Mouse (Mus musculus) testis, postnatal 10 days (tissue): ENCODE results near the gene Fam173b.

ENCODE experiments used
- DNase-seq: peaks from one replicate; pipeline ENCODE4 v3.0.0; 2021; ENCODE audit warnings: low spot score

The Fam173b gene

GRCm38 (mm10) chr15:31636091-31636595 lies 34.5 kb downstream of the Fam173b start:
- DNase-seq: no peak

GRCm38 (mm10) chr15:31647225-31647624 lies 45.6 kb downstream of the Fam173b start:
- no peak for DNase-seq

GRCm38 (mm10) chr15:31647851-31648569 lies 46.4 kb downstream of the Fam173b start:
- DNase-seq: no peak

- DNase-seq: no peak
Observed at GRCm38 (mm10) chr15:31649691-31650090, 48.0 kb downstream of the Fam173b start.

- DNase-seq: no peak
Observed at GRCm38 (mm10) chr15:31650821-31651220, 49.2 kb downstream of the Fam173b start.

DNA sequence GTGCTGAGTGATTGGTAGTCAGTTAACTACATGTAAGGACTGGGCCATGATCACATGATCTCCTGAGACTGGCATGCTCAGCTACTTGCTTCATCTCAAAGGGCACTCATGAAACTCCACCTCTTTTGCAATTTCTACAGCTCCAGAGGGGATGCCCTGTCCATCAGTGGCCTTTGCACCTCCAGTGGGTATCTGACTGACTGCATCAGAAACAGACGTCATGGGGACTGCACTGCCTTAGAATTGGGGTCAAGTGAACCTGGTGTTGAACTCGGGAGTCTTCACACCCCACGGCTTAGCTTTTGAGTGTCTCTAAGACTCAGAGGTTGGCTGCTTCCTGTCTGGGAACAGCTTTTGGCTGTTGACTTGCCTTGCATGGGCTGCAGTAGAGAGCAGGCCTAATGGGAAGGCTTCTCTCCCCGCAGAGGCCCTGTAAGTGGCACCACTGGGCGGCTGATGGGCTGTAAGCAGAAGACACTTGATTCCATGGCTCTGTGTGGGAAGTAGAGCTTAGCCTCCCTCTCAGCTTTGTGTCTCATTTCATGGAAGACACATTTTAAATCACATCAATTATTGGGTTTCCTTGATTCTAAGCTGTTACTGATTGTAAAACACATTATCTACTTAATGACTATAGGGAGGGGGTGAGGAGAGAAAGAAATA lies 58.6 kb downstream of the Fam173b start:
- DNase-seq: no peak

GRCm38 (mm10) chr15:31660844-31661243 lies 59.2 kb downstream of the Fam173b start:
- DNase-seq: no peak

GRCm38 (mm10) chr15:31661802-31662201 lies 60.1 kb downstream of the Fam173b start:
- DNase-seq: no peak

GRCm38 (mm10) chr15:31663074-31663473 lies 61.4 kb downstream of the Fam173b start:
- no peak for DNase-seq
